Mouse (Mus musculus): ENCODE data around the gene Ralgapa2. TPM values are rescaled to one million over a fixed set of nuclear protein-coding genes. Genes with fewer than 3 reads are reported as not detected.

Ralgapa2 gene
- polyA plus RNA-seq, 1 experiment from 2014 or later = 11.4 TPM

GRCm38 (mm10) chr2:146331894-146332476 lies 180.2 kb downstream of the Ralgapa2 start:
- no peaks in the 10 kb centered on the region for H3K27me3 ChIP-seq (replicated peaks)
- no peak overlapping the region for H3K4me3 ChIP-seq
- no peak overlapping the region for H3K4me2 ChIP-seq (replicated peaks)
- 0 out of 2 replicates have a peak, but pooled peaks have one; percentile 19 for ATAC-seq (ENCODE audit: low FRiP score, low read depth)
- peaks cover 27% of the 10 kb centered on the region for H3K4me1 ChIP-seq
- H3K9ac ChIP-seq = no peak overlapping the region
- H3K9me3 ChIP-seq = no peaks in the 10 kb centered on the region
- H3K27ac ChIP-seq = no peak overlapping the region
- H3K36me3 ChIP-seq = no peaks in the 10 kb centered on the region
- WGBS = 48% methylated on average over 5 of the region's 5 CpGs

DNA sequence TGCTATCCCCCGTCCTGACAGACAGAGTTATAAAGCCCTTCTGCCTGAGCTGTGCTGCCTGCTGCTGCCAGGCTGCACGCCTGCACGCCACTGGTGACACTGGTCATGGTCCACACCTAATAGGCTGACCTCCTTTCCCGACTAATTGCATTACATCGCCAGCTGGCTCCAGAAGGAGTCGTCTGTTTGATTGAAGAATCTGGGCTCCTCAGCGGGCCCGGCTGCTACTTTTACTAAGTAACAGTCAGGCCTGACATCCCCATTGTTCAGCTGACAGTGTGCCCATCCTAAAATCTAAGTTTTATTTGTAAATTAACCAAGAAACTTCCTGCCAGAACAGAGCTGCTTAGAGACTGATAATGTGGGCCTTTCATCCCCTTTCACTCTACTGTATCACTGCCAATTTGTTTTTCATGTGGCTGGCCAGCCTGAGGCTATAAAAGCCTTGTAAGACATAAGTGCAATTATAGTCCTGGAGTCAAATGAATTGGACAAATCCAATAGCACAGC lies 181.3 kb downstream of the Ralgapa2 start:
- WGBS = 15% methylated on average over 8 of the region's 8 CpGs
- Histone ChIP-seq H3K4me2 (replicated peaks) (no peak overlapping the region), H3K27me3 (replicated peaks) (no peaks in the 10 kb centered on the region), H3K9ac (no peak overlapping the region), H3K9me3 (no peaks in the 10 kb centered on the region), H3K27ac (no peak overlapping the region; the same call in 1 of the 2 replicates), H3K36me3 (no peaks in the 10 kb centered on the region), H3K4me1 (peaks cover 29% of the 10 kb centered on the region), H3K4me3 (no peak overlapping the region)
- peak; percentile 89 for ATAC-seq (ENCODE audit: low FRiP score, low read depth)

DNA sequence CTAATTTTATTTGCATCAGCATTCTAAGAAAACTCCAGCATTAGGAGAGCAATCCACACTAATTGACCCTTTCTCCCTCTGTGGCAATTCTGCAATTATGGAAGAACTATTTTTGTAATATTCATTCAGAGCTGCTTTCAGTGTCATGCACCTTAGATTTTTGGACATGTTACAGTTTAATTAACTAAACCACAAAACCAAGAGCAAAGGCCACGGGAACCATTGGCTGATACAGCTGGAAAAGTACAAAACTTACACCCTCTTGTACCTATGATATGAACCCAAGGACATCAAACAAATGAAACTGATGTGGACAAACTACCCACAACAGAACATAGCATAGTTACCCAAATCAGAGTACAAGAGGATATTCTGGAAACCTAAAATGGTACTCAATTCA lies 182.0 kb downstream of the Ralgapa2 start:
- no peak overlapping the region for H3K4me3 ChIP-seq
- H3K4me1 ChIP-seq = peaks cover 33% of the 10 kb centered on the region
- no peak overlapping the region for H3K27ac ChIP-seq
- H3K36me3 ChIP-seq = no peaks in the 10 kb centered on the region
- H3K27me3 ChIP-seq (replicated peaks) = no peaks in the 10 kb centered on the region
- ATAC-seq (ENCODE audit: low FRiP score, low read depth) = no peak
- 98% methylated on average over 1 of the region's 1 CpGs for WGBS
- no peak overlapping the region for H3K9ac ChIP-seq
- H3K4me2 ChIP-seq (replicated peaks) = no peak overlapping the region
- H3K9me3 ChIP-seq = no peaks in the 10 kb centered on the region

GRCm38 (mm10) chr2:146326654-146327053 lies 185.5 kb downstream of the Ralgapa2 start:
- H3K36me3 ChIP-seq = no peaks in the 10 kb centered on the region
- no peaks in the 10 kb centered on the region for H3K9me3 ChIP-seq
- WGBS = 63% methylated on average over 1 of the region's 1 CpGs
- no peak for ATAC-seq (ENCODE audit: low FRiP score, low read depth)
- no peak overlapping the region for H3K9ac ChIP-seq
- H3K4me1 ChIP-seq = peaks cover 32% of the 10 kb centered on the region
- H3K27ac ChIP-seq = no peak overlapping the region
- no peaks in the 10 kb centered on the region for H3K27me3 ChIP-seq (replicated peaks)
- H3K4me3 ChIP-seq = no peak overlapping the region
- H3K4me2 ChIP-seq (replicated peaks) = no peak overlapping the region

DNA sequence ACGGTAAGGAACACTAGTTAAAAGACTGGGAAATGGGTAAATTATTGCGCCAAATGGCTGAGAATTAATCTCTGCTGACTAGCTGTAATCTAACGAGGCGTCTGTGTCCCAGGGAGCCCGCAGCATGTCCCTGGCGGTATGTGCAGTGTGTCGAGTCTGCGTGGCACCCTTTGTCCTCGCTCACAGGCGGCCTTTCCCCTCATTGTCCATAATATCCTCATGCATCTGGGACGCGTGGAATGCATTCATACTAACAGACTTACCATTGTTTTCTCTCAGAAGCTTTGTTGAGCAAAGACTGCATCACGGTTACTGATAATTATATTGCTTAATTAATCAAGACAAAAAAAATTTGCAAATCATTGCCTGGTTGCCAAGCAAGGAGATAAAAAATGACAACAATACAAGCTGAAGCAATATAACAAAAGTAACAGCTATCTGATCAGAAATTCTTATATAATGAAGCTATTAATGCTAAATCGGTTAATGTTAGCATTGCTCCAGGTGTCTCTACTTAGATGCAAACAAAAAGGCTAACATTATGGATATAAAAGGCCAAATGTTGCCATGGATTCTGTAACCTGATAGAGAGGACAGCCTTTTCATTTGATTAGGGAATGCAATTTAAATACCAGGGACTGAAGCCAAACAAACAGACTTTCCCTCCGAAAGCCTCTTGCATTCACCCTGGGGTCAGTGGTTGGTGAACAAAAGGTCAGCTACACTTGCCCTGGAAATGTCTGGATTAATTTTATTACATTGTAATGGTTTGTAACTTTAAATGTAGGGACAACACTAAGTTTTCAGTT lies 187.0 kb downstream of the Ralgapa2 start:
- peak overlapping the region; percentile 20; the same call in 1 of the 2 replicates for H3K27ac ChIP-seq
- no peaks in the 10 kb centered on the region for H3K27me3 ChIP-seq (replicated peaks)
- peak; percentile 89 for ATAC-seq (ENCODE audit: low FRiP score, low read depth)
- H3K4me2 ChIP-seq (replicated peaks) = peak overlapping the region; percentile 28; the same call in 1 of the 2 replicates
- H3K36me3 ChIP-seq = no peaks in the 10 kb centered on the region
- no peaks in the 10 kb centered on the region for H3K9me3 ChIP-seq
- H3K4me3 ChIP-seq = no peak overlapping the region
- peaks cover 18% of the 10 kb centered on the region for H3K4me1 ChIP-seq
- H3K9ac ChIP-seq = no peak overlapping the region
- 21% methylated on average over 15 of the region's 15 CpGs for WGBS

DNA sequence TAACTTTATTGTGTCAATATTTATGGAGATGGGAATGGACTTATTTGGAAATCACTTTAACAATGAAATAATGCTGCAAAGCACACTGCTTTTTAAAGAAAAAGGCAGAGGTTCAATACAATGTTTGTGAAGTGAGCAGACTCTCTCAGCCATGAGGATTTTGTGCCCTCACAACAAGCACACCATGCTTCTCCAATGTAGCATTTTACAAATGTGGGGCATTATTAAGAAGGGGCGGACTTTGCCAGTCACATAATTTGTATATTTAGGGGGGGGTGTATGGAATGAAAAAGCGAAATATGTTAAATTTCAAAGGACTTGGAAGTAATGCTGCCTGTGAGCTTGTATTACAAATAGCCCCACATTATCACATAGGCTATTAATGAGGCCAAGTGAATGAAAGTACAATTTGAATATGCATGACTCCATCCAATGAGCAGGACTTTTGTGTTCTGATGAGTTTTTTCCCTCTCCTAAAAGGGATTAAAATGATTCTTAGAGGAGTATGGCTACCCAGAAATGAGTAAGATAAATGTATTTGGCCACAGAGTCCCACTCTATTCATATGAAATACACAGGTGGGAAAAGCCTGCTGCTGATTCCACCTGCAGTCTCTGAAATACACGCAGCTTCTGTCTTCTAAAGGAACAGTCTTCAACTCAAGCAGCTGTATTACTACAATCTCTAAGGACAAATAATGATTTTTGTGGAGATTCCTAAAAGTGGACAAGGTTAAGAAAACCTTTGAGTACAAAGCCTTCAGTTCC lies 187.8 kb downstream of the Ralgapa2 start:
- H3K4me2 ChIP-seq (replicated peaks) = peak overlapping the region; percentile 28; the same call in 1 of the 2 replicates
- peaks cover 14% of the 10 kb centered on the region for H3K4me1 ChIP-seq
- no peaks in the 10 kb centered on the region for H3K36me3 ChIP-seq
- peak overlapping the region; percentile 20; the same call in 1 of the 2 replicates for H3K27ac ChIP-seq
- H3K27me3 ChIP-seq (replicated peaks) = no peaks in the 10 kb centered on the region
- 64% methylated on average over 3 of the region's 3 CpGs for WGBS
- H3K9ac ChIP-seq = no peak overlapping the region
- H3K4me3 ChIP-seq = no peak overlapping the region
- no peak for ATAC-seq (ENCODE audit: low FRiP score, low read depth)
- H3K9me3 ChIP-seq = no peaks in the 10 kb centered on the region

DNA sequence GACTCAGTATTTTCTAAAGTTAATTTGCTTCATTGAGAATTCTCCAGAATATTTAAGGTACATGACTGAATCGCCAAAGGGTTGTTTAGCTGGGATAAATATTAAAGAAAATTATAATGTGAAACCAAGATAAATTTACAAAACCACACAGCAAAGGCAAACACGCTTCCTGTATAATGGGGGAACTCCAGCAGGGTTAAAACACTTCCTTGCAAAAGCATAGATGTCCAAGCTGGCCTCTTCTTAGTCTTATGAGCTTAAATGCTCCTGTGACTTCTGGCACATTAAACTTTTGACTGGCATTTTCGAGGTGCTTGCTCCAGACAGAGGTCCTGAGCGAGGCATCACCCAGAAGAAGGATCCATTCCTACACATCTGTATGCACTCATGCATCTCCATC lies 188.6 kb downstream of the Ralgapa2 start:
- peaks cover 14% of the 10 kb centered on the region for H3K4me1 ChIP-seq
- H3K36me3 ChIP-seq = no peaks in the 10 kb centered on the region
- no peaks in the 10 kb centered on the region for H3K9me3 ChIP-seq
- WGBS = 88% methylated on average over 4 of the region's 4 CpGs
- no peak overlapping the region for H3K4me3 ChIP-seq
- no peak for ATAC-seq (ENCODE audit: low FRiP score, low read depth)
- no peak overlapping the region for H3K9ac ChIP-seq
- no peak overlapping the region for H3K27ac ChIP-seq
- no peak overlapping the region for H3K4me2 ChIP-seq (replicated peaks)
- H3K27me3 ChIP-seq (replicated peaks) = no peaks in the 10 kb centered on the region

GRCm38 (mm10) chr2:146322770-146323169 lies 189.4 kb downstream of the Ralgapa2 start:
- Histone ChIP-seq H3K27me3 (replicated peaks) (no peaks in the 10 kb centered on the region), H3K4me1 (peaks cover 14% of the 10 kb centered on the region), H3K4me2 (replicated peaks) (no peak overlapping the region), H3K4me3 (no peak overlapping the region), H3K27ac (no peak overlapping the region), H3K9me3 (no peaks in the 10 kb centered on the region), H3K9ac (no peak overlapping the region), H3K36me3 (no peaks in the 10 kb centered on the region)
- WGBS = 80% methylated on average over 2 of the region's 2 CpGs
- ATAC-seq (ENCODE audit: low FRiP score, low read depth) = no peak

DNA sequence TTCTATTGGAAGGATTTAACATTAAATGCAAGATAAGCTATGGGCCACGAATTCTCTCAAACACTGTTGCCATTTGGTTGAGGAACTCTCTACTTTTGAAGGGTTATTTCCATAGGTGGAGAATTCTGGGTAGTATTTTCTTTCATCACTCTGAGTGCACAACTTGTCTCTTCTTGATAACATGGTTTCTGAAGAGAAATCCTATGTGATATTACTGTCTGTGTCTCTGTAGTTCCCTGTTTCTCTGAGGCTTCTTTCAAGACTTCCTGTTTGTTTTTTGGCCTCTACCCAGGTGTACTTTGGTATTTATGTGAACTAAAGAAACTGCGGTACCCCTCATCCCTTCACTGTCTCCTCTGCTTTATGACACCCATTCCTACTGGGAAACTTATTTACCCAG lies 190.1 kb downstream of the Ralgapa2 start:
- no peak for ATAC-seq (ENCODE audit: low FRiP score, low read depth)
- WGBS = 91% methylated on average over 2 of the region's 2 CpGs

DNA sequence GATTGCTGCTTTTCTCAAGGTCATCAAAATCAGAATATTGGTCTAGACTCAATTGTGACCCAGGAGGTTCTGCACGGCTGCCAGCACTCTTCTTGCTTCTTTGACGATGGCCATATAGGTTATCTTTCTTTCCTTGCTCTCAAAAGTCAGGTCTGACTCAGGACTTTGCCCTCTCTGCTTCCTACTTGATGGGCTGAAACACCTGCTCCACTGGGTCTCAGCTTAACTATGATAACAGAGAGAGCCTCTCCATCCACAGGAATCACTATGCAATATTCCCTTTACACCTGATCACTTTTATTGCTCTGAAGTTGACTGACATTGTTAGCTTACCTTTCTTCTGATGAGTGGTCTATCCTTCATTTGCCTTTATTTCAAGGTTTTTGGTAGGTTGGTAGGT lies 191.5 kb downstream of the Ralgapa2 start:
- WGBS = 98% methylated on average over 2 of the region's 2 CpGs
- H3K4me3 ChIP-seq = no peak overlapping the region
- no peak overlapping the region for H3K4me2 ChIP-seq (replicated peaks)
- ATAC-seq (ENCODE audit: low FRiP score, low read depth) = no peak
- H3K4me1 ChIP-seq = peaks cover 11% of the 10 kb centered on the region
- no peaks in the 10 kb centered on the region for H3K9me3 ChIP-seq
- no peak overlapping the region for H3K9ac ChIP-seq
- H3K36me3 ChIP-seq = no peaks in the 10 kb centered on the region
- H3K27me3 ChIP-seq (replicated peaks) = no peaks in the 10 kb centered on the region
- no peak overlapping the region for H3K27ac ChIP-seq

More for the DNA sequence above, 190.1 kb downstream of the Ralgapa2 start:
- H3K4me1 ChIP-seq = peaks cover 14% of the 10 kb centered on the region
- H3K9me3 ChIP-seq = no peaks in the 10 kb centered on the region
- H3K27me3 ChIP-seq (replicated peaks) = no peaks in the 10 kb centered on the region
- H3K4me3 ChIP-seq = no peak overlapping the region
- H3K9ac ChIP-seq = no peak overlapping the region
- H3K4me2 ChIP-seq (replicated peaks) = no peak overlapping the region
- H3K27ac ChIP-seq = no peak overlapping the region
- H3K36me3 ChIP-seq = no peaks in the 10 kb centered on the region

- no peaks in the 10 kb centered on the region for H3K27me3 ChIP-seq (replicated peaks)
- WGBS = 79% methylated on average over 5 of the region's 5 CpGs
- H3K36me3 ChIP-seq = no peaks in the 10 kb centered on the region
- H3K9me3 ChIP-seq = no peaks in the 10 kb centered on the region
- no peak for ATAC-seq (ENCODE audit: low FRiP score, low read depth)
- H3K4me3 ChIP-seq = no peak overlapping the region
- H3K9ac ChIP-seq = no peak overlapping the region
- no peak overlapping the region for H3K27ac ChIP-seq
- no peak overlapping the region for H3K4me2 ChIP-seq (replicated peaks)
- H3K4me1 ChIP-seq = no peaks in the 10 kb centered on the region
Measured at GRCm38 (mm10) chr2:146314751-146315150, 197.4 kb downstream of the Ralgapa2 start.

- Histone ChIP-seq H3K4me3 (no peak overlapping the region), H3K4me1 (0 out of 2 replicates have a peak, but pooled peaks cover 4% of the 10 kb centered on the region), H3K36me3 (no peaks in the 10 kb centered on the region), H3K9ac (no peak overlapping the region), H3K9me3 (no peaks in the 10 kb centered on the region), H3K4me2 (replicated peaks) (no peak overlapping the region), H3K27me3 (replicated peaks) (no peaks in the 10 kb centered on the region), H3K27ac (no peak overlapping the region)
- no peak for ATAC-seq (ENCODE audit: low FRiP score, low read depth)
- WGBS = 64% methylated on average over 4 of the region's 4 CpGs
Measured at GRCm38 (mm10) chr2:146313811-146314210, 198.3 kb downstream of the Ralgapa2 start.

Measured in neural tube, embryonic 12.5 days (tissue).